Mouse (Mus musculus) midbrain, embryonic 10.5 days (tissue): ENCODE measurements around the gene Angptl2. TPM values are rescaled to one million over a fixed set of nuclear protein-coding genes. Genes with fewer than 3 reads are reported as not detected.

Experiments used
- DNase-seq: peaks from one replicate; pipeline ENCODE4 v3.0.0-alpha.2; 2017; ENCODE audit warnings: low spot score
- H3K27ac ChIP-seq: fragments of 300-500 bp; sonication (generic); replicated peaks from 2 replicates; pipeline ENCODE4 v1.5.1; 2016; ENCODE audit warnings: mild to moderate bottlenecking
- H3K27me3 ChIP-seq: fragments of 300-500 bp; sonication (generic); 2 replicates; pipeline ENCODE4 v1.6.1; 2016; ENCODE audit warnings: low read depth, mild to moderate bottlenecking; ENCODE audit not compliant: poor library complexity, severe bottlenecking
- H3K36me3 ChIP-seq: fragments of 300-500 bp; sonication (generic); 2 replicates; pipeline ENCODE4 v1.6.1; 2016; ENCODE audit warnings: mild to moderate bottlenecking, moderate library complexity
- H3K4me1 ChIP-seq: fragments of 300-500 bp; sonication (generic); 2 replicates; pipeline ENCODE4 v1.6.1; 2016
- H3K4me3 ChIP-seq: fragments of 300-500 bp; sonication (generic); 2 replicates; pipeline ENCODE4 v1.5.1; 2016; ENCODE audit warnings: mild to moderate bottlenecking, moderate library complexity
- H3K9me3 ChIP-seq: fragments of 300-500 bp; sonication (generic); replicated peaks from 2 replicates; pipeline ENCODE4 v1.6.1; 2016; ENCODE audit warnings: mild to moderate bottlenecking
- WGBS: fragments of 180-500 bp; shearing (Covaris S2); methylation state at CpG from one replicate; pipeline ENCODE4 v1.1.7; 2016; 5-methylcytosine and 5-hydroxymethylcytosine counted together
- polyA plus RNA-seq: library from polyadenylated mRNA; unstranded; fragments of >200 nt; fragmentation: Nextera tagmentation; extraction: Ambion mirVana; gene quantifications from 2 replicates; pipeline ENCODE4 v1.2.1, GENCODE M21; 2016

Angptl2 gene
- polyA plus RNA-seq, 1 experiment from 2014 or later: 21.8 TPM

DNA sequence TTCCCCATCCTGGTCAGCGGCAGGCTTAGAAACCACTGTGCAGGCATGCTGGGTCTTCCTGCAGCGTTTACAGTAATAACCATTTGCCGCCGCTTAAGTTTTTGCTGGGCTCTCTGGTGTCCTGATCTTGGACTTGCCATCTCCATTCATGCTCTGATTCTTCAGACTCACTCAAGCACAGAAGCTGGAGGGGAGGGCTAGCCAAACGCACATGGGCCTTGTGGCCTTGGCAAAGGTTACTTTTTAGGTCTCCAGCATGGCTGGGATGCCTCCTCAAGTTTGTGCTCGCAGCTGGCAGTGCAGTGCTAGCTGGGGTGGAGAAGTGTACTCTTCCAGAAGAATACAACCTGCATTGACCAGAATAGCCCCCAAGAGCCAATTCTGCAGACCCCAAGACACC, 6.6 kb downstream of the Angptl2 start:
- Histone ChIP-seq H3K27me3 (no peaks in the 10 kb centered on the region), H3K9me3 (no peaks in the 10 kb centered on the region), H3K27ac (no peak overlapping the region), H3K36me3 (peaks cover 30% of the 10 kb centered on the region), H3K4me1 (peaks cover 40% of the 10 kb centered on the region), H3K4me3 (no peak overlapping the region)
- WGBS: 89% methylated on average over 6 of the region's 6 CpGs
- no peak for DNase-seq

DNA sequence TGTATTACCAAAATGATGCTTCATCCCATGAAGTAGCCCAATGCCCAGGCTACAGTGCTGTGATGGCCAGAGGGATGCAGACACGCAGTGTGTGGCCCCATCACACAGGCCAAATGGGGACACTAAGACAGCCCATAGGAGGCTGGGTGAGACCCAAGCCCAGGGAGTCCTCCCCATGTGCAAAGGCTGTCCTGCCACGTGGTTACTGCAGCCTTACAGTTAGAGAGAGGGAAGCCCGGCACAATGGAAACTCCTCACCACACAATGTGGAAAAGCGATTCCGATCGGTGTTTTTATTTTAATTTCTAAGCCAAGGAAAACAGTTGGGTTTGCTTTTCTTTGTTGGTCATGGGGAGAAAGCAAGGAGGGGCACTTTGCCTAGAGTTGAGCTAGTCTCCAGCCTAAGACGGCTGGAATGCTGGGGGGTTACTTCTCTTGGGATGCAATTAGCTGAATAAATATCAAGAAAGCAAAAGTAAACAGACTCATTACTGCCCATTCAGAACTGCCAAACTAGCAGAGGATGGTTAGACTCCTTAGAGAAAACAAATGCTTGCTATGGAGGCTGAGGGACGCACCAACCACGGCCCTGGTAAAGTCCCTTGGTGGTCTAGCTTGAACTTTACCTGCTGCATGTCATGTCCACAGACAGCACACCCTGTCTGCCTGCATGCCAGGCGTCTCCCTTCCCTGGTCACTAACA, 7.9 kb downstream of the Angptl2 start:
- Histone ChIP-seq H3K4me1 (peaks cover 28% of the 10 kb centered on the region), H3K27me3 (no peaks in the 10 kb centered on the region), H3K4me3 (no peak overlapping the region), H3K27ac (no peak overlapping the region), H3K36me3 (peaks cover 39% of the 10 kb centered on the region), H3K9me3 (no peaks in the 10 kb centered on the region)
- no peak for DNase-seq
- 85% methylated on average over 10 of the region's 10 CpGs for WGBS

GRCm38 (mm10) chr2:33225921-33226320, 10.1 kb downstream of the Angptl2 start:
- no peaks in the 10 kb centered on the region for H3K27me3 ChIP-seq
- H3K27ac ChIP-seq: no peak overlapping the region
- H3K36me3 ChIP-seq: peaks cover 58% of the 10 kb centered on the region
- H3K9me3 ChIP-seq: no peaks in the 10 kb centered on the region
- H3K4me1 ChIP-seq: peaks cover 13% of the 10 kb centered on the region
- no peak for DNase-seq
- H3K4me3 ChIP-seq: no peak overlapping the region
- 93% methylated on average over 7 of the region's 7 CpGs for WGBS

DNA sequence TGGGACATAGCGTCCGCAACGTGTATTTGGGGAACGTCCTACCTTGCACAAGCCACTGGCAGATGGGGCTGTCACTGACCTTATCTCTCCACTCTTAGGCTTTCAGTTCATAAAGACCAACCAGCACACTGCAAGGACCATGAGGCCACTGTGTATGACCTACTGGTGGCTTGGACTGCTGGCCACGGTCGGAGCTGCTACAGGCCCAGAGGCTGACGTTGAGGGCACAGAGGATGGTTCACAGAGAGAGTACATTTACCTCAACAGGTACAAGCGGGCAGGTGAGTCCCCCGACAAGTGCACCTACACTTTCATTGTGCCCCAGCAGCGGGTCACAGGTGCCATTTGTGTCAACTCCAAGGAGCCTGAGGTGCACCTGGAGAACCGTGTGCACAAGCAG, 12.2 kb downstream of the Angptl2 start:
- no peaks in the 10 kb centered on the region for H3K9me3 ChIP-seq
- no peak overlapping the region for H3K4me3 ChIP-seq
- peaks cover 45% of the 10 kb centered on the region for H3K36me3 ChIP-seq
- WGBS: 93% methylated on average over 11 of the region's 11 CpGs
- H3K27me3 ChIP-seq: no peaks in the 10 kb centered on the region
- H3K27ac ChIP-seq: no peak overlapping the region
- peaks cover 30% of the 10 kb centered on the region for H3K4me1 ChIP-seq
- no peak for DNase-seq

- DNase-seq: no peak
- Histone ChIP-seq H3K4me1 (peaks cover 33% of the 10 kb centered on the region), H3K36me3 (peaks cover 45% of the 10 kb centered on the region), H3K9me3 (no peaks in the 10 kb centered on the region), H3K27me3 (no peaks in the 10 kb centered on the region), H3K4me3 (no peak overlapping the region), H3K27ac (no peak overlapping the region)
- 95% methylated on average over 15 of the region's 15 CpGs for WGBS
Measured at GRCm38 (mm10) chr2:33228551-33228950, 12.7 kb downstream of the Angptl2 start.

DNA sequence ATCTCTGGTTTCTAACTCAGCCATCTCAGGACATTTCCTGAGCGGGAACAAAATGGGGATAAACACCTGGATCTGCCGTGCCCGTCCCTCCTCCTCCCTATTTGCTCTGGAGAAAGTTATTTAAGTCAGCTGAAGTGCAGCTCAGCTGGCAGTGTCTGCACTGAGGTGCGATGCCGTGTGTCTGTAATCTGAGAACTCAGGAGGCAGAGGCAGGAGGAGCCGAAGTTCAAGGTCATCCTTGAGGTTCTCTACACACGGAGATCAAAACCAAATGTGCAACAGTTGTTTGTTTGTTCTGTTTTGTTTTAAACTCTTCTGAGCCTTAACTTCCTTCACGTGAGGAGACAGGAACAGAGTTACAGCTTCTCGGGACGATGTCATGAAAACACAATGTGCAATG, 14.8 kb downstream of the Angptl2 start:
- no peaks in the 10 kb centered on the region for H3K9me3 ChIP-seq
- H3K36me3 ChIP-seq: peaks cover 39% of the 10 kb centered on the region
- H3K4me3 ChIP-seq: no peak overlapping the region
- peaks cover 37% of the 10 kb centered on the region for H3K4me1 ChIP-seq
- DNase-seq: no peak
- H3K27ac ChIP-seq: no peak overlapping the region
- 82% methylated on average over 10 of the region's 10 CpGs for WGBS
- no peaks in the 10 kb centered on the region for H3K27me3 ChIP-seq

- H3K36me3 ChIP-seq: peaks cover 37% of the 10 kb centered on the region
- 56% methylated on average over 2 of the region's 2 CpGs for WGBS
Measured at GRCm38 (mm10) chr2:33231788-33232187, 15.9 kb downstream of the Angptl2 start.

GRCm38 (mm10) chr2:33232782-33233570, 17.1 kb downstream of the Angptl2 start:
- DNase-seq: no peak
- WGBS: 84% methylated on average over 6 of the region's 6 CpGs
- Histone ChIP-seq H3K27me3 (no peaks in the 10 kb centered on the region), H3K36me3 (peaks cover 44% of the 10 kb centered on the region), H3K27ac (no peak overlapping the region), H3K4me1 (peaks cover 34% of the 10 kb centered on the region), H3K9me3 (no peaks in the 10 kb centered on the region), H3K4me3 (no peak overlapping the region)

More at GRCm38 (mm10) chr2:33231788-33232187, 15.9 kb downstream of the Angptl2 start:
- no peaks in the 10 kb centered on the region for H3K9me3 ChIP-seq
- H3K4me1 ChIP-seq: peaks cover 37% of the 10 kb centered on the region
- H3K4me3 ChIP-seq: no peak overlapping the region
- H3K27me3 ChIP-seq: no peaks in the 10 kb centered on the region
- peak overlapping the region; percentile 38 for H3K27ac ChIP-seq
- no peak for DNase-seq

GRCm38 (mm10) chr2:33233856-33234255, 18.0 kb downstream of the Angptl2 start:
- no peaks in the 10 kb centered on the region for H3K9me3 ChIP-seq
- H3K36me3 ChIP-seq: peaks cover 36% of the 10 kb centered on the region
- H3K4me3 ChIP-seq: no peak overlapping the region
- WGBS: 87% methylated on average over 5 of the region's 5 CpGs
- DNase-seq: no peak
- peaks cover 34% of the 10 kb centered on the region for H3K4me1 ChIP-seq
- no peak overlapping the region; the same call in 1 of the 2 replicates for H3K27ac ChIP-seq
- no peaks in the 10 kb centered on the region for H3K27me3 ChIP-seq

GRCm38 (mm10) chr2:33234848-33235247, 19.0 kb downstream of the Angptl2 start:
- WGBS: 83% methylated on average over 4 of the region's 4 CpGs
- Histone ChIP-seq H3K27me3 (no peaks in the 10 kb centered on the region), H3K36me3 (peaks cover 26% of the 10 kb centered on the region), H3K4me3 (no peak overlapping the region), H3K4me1 (peaks cover 34% of the 10 kb centered on the region), H3K27ac (no peak overlapping the region), H3K9me3 (no peaks in the 10 kb centered on the region)
- no peak for DNase-seq

- Histone ChIP-seq H3K27ac (no peak overlapping the region), H3K27me3 (no peaks in the 10 kb centered on the region), H3K4me1 (peaks cover 22% of the 10 kb centered on the region), H3K36me3 (peaks cover 22% of the 10 kb centered on the region), H3K9me3 (no peaks in the 10 kb centered on the region), H3K4me3 (no peak overlapping the region)
- WGBS: 87% methylated on average over 6 of the region's 6 CpGs
- no peak for DNase-seq
Measured at GRCm38 (mm10) chr2:33237581-33237980, 21.7 kb downstream of the Angptl2 start.

GRCm38 (mm10) chr2:33244880-33245279, 29.0 kb downstream of the Angptl2 start:
- no peak for DNase-seq
- Histone ChIP-seq H3K36me3 (peaks cover 58% of the 10 kb centered on the region), H3K9me3 (no peaks in the 10 kb centered on the region), H3K4me1 (no peaks in the 10 kb centered on the region; the same call in 1 of the 2 replicates), H3K27me3 (no peaks in the 10 kb centered on the region), H3K4me3 (no peak overlapping the region), H3K27ac (no peak overlapping the region)
- WGBS: 84% methylated on average over 6 of the region's 6 CpGs

DNA sequence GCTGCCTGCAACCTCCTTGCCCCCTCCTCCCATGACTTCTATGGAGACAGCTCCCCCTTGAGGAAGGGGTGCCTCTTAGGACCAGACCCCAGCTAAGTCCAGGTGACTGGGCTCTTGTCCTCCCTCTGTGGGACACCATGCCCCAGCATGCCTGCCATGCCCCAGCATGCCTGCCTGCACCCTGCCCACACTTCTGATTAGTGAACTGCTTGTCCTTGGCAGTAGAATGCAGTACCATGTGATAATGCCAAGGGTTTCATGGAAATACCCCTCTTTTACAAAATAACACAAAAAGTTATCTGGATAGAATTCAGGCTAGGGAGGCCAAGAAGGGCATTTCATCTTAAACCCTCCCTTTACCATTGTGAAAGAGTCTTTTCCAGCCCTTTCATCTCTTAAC, 29.5 kb downstream of the Angptl2 start:
- no peaks in the 10 kb centered on the region; the same call in 1 of the 2 replicates for H3K4me1 ChIP-seq
- no peaks in the 10 kb centered on the region for H3K27me3 ChIP-seq
- H3K4me3 ChIP-seq: no peak overlapping the region
- no peaks in the 10 kb centered on the region for H3K9me3 ChIP-seq
- peaks cover 58% of the 10 kb centered on the region for H3K36me3 ChIP-seq
- H3K27ac ChIP-seq: no peak overlapping the region
- no peak for DNase-seq
